Mouse (Mus musculus): ENCODE measurements at regions not wholly inside any gene's neighbourhood (a gene's known extent, or its start where the extent isn't known, plus 50 kb on each side); places are given as distances from the start of the nearest gene placed in this dataset.

DNA sequence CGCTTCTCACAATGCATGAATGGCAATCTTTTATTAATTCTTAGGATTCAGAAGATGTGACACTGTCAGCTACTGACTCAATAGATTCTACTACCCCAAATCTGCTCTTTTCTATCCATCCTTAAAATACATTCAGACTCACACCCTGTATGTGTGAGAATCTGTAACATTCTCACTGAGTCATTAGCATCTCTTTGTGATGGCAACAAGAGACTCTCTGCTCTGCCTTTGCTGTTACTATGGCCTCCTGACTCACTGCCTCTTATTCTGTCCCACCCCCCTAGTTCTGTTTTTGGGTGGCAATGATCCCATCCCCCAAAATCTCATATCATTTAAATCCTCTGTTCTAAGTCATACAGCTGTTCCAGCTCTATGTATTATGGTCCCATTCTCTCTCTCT is 159.5 kb upstream of the C030005K15Rik start:
- TF ChIP-seq CTCF (IDR thresholded peaks at IDR 0.05; ENCODE audit: low read depth, low read length) (no peak), GATA1 (IDR thresholded peaks at IDR 0.05; ENCODE audit: borderline replicate concordance, low read length) (no peak), POLR2AphosphoS5 (IDR thresholded peaks at IDR 0.05; ENCODE audit: insufficient replicate concordance, low read depth, low read length) (no peak), GATA2 (IDR thresholded peaks at IDR 0.05; ENCODE audit: borderline replicate concordance, low read depth, low read length) (no peak), TAL1 (conservative IDR thresholded peaks at IDR 0.05; ENCODE audit: low read depth, low read length) (no peak)
